Comparison of ENCODE assay signal across 10 mouse cellular contexts in genomic region chr10:45104535-45105079, GRCm38 (mm10). TPM values are rescaled to one million over a fixed set of nuclear protein-coding genes. Genes with fewer than 3 reads are reported as not detected.
DNase-seq lines count a peak whose midpoint lies in the region; ATAC-seq and TF ChIP-seq lines count a peak whose summit lies in the region.
"Had no signal": no experiment of that assay in that cellular context is flagged by ENCODE, and none has a peak within 500 bp of the region (broad histone marks: within the 10 kb centered on the region; RNA-seq: fewer than 3 reads in every experiment).

No protein-coding gene starts in this region.

- TF ChIP-seq CTCF in hindbrain, postnatal 0 days (IDR thresholded peaks at IDR 0.05; ENCODE audit: low read depth) = no peak
- no peak for TF ChIP-seq CTCF in heart, postnatal 0 days (IDR thresholded peaks at IDR 0.05; ENCODE audit: low read depth)

- TF ChIP-seq EP300 in heart, postnatal 0 days (IDR thresholded peaks at IDR 0.05; ENCODE audit: low read depth) = no peak

- no peaks in the 10 kb centered on the region for H3K27me3 ChIP-seq in embryonic facial prominence, embryonic 14.5 days (replicated peaks; ENCODE audit: control insufficient read depth, insufficient read depth, low read length)
- no peaks in the 10 kb centered on the region for H3K27me3 ChIP-seq in embryonic facial prominence, embryonic 10.5 days (replicated peaks; ENCODE audit: low read depth, poor library complexity, severe bottlenecking)
- no peaks in the 10 kb centered on the region for H3K27me3 ChIP-seq in hindbrain, embryonic 15.5 days
- no peaks in the 10 kb centered on the region for H3K27me3 ChIP-seq in hindbrain, postnatal 0 days (ENCODE audit: insufficient read depth, low read length)
- no peaks in the 10 kb centered on the region for H3K27me3 ChIP-seq in heart, postnatal 0 days (ENCODE audit: control insufficient read depth, insufficient read depth, low read length)
- H3K27me3 ChIP-seq: embryonic facial prominence, embryonic 15.5 days had no signal

- H3K4me3 ChIP-seq in embryonic facial prominence, embryonic 14.5 days (ENCODE audit: low read depth, low read length) = no peak overlapping the region
- H3K4me3 ChIP-seq in embryonic facial prominence, embryonic 10.5 days = no peak overlapping the region
- no peak overlapping the region for H3K4me3 ChIP-seq in hindbrain, embryonic 15.5 days
- H3K4me3 ChIP-seq in hindbrain, postnatal 0 days (ENCODE audit: low read length) = no peak overlapping the region
- H3K4me3 ChIP-seq in heart, postnatal 0 days (ENCODE audit: low read depth, low read length) = no peak overlapping the region
- H3K4me3 ChIP-seq: embryonic facial prominence, embryonic 15.5 days had no signal

- DNase-seq in embryonic facial prominence, embryonic 14.5 days (ENCODE audit: low spot score) = no peak
- DNase-seq in embryonic facial prominence, embryonic 10.5 days (ENCODE audit: low spot score) = no peak
- DNase-seq in hindbrain, postnatal 0 days (ENCODE audit: low spot score) = no peak
- DNase-seq in A20 (ENCODE audit: low read depth, low spot score) = peak; percentile 77
- peak; percentile 55 for DNase-seq in heart, postnatal 0 days (ENCODE audit: low spot score)
- DNase-seq in thymus, postnatal 25 days = no peak
- DNase-seq in layer of hippocampus, postnatal 25 days (ENCODE audit: extremely low spot score in 1 of 2, low spot score in 1 of 2) = no peak
- DNase-seq: lung, postnatal 14 days had no signal

- H3K9me3 ChIP-seq in embryonic facial prominence, embryonic 14.5 days (ENCODE audit: control insufficient read depth, low read length) = no peaks in the 10 kb centered on the region
- H3K9me3 ChIP-seq in embryonic facial prominence, embryonic 10.5 days = no peaks in the 10 kb centered on the region
- H3K9me3 ChIP-seq in hindbrain, embryonic 15.5 days = no peaks in the 10 kb centered on the region
- no peaks in the 10 kb centered on the region for H3K9me3 ChIP-seq in hindbrain, postnatal 0 days (ENCODE audit: low read length)
- no peaks in the 10 kb centered on the region for H3K9me3 ChIP-seq in heart, postnatal 0 days (replicated peaks; ENCODE audit: control insufficient read depth, low read length)
- H3K9me3 ChIP-seq: embryonic facial prominence, embryonic 15.5 days had no signal

- no peak overlapping the region for H3K4me2 ChIP-seq in embryonic facial prominence, embryonic 14.5 days (ENCODE audit: low read depth, low read length)
- 0 out of 2 replicates have a peak overlapping the region, but pooled peaks have one; percentile 5 for H3K4me2 ChIP-seq in hindbrain, embryonic 15.5 days
- H3K4me2 ChIP-seq in hindbrain, postnatal 0 days (ENCODE audit: low read depth, low read length) = no peak overlapping the region
- H3K4me2 ChIP-seq in heart, postnatal 0 days (ENCODE audit: low read depth, low read length) = peak overlapping the region; percentile 8; the same call in 1 of the 2 replicates
- H3K4me2 ChIP-seq: embryonic facial prominence, embryonic 15.5 days had no signal

- 0 out of 2 replicates have a peak, but pooled peaks have one; percentile 31 for ATAC-seq in embryonic facial prominence, embryonic 14.5 days (ENCODE audit: low read depth)
- ATAC-seq in hindbrain, embryonic 15.5 days (ENCODE audit: low FRiP score, low read depth) = no peak
- ATAC-seq in hindbrain, postnatal 0 days = no peak
- peak; percentile 78 for ATAC-seq in heart, postnatal 0 days (ENCODE audit: insufficient read depth, low read depth)

- WGBS in embryonic facial prominence, embryonic 14.5 days = 80% methylated on average over 4 of the region's 4 CpGs
- 93% methylated on average over 4 of the region's 4 CpGs for WGBS in embryonic facial prominence, embryonic 10.5 days
- WGBS in hindbrain, embryonic 15.5 days = 51% methylated on average over 4 of the region's 4 CpGs
- 37% methylated on average over 4 of the region's 4 CpGs for WGBS in hindbrain, postnatal 0 days
- 24% methylated on average over 4 of the region's 4 CpGs for WGBS in heart, postnatal 0 days

- no peak overlapping the region for H3K27ac ChIP-seq in embryonic facial prominence, embryonic 14.5 days (replicated peaks; ENCODE audit: low read depth, low read length)
- no peak overlapping the region for H3K27ac ChIP-seq in embryonic facial prominence, embryonic 10.5 days (replicated peaks)
- H3K27ac ChIP-seq in hindbrain, embryonic 15.5 days (replicated peaks) = no peak overlapping the region; the same call in 1 of the 2 replicates
- no peak overlapping the region for H3K27ac ChIP-seq in hindbrain, postnatal 0 days
- H3K27ac ChIP-seq in heart, postnatal 0 days (ENCODE audit: low read depth) = peak overlapping the region; percentile 76
- H3K27ac ChIP-seq: embryonic facial prominence, embryonic 15.5 days had no signal

- no peak overlapping the region for H3K9ac ChIP-seq in embryonic facial prominence, embryonic 14.5 days (ENCODE audit: low read depth, low read length)
- no peak overlapping the region for H3K9ac ChIP-seq in hindbrain, embryonic 15.5 days
- H3K9ac ChIP-seq in hindbrain, postnatal 0 days (replicated peaks; ENCODE audit: low read length) = no peak overlapping the region
- no peak overlapping the region for H3K9ac ChIP-seq in heart, postnatal 0 days (replicated peaks; ENCODE audit: low read depth, low read length)
- H3K9ac ChIP-seq: embryonic facial prominence, embryonic 15.5 days had no signal

- H3K36me3 ChIP-seq in embryonic facial prominence, embryonic 14.5 days (ENCODE audit: control insufficient read depth, insufficient read depth, low read length) = peaks cover 35% of the 10 kb centered on the region
- peaks cover 75% of the 10 kb centered on the region for H3K36me3 ChIP-seq in embryonic facial prominence, embryonic 10.5 days (replicated peaks)
- peaks cover 11% of the 10 kb centered on the region; the same call in 1 of the 2 replicates for H3K36me3 ChIP-seq in hindbrain, embryonic 15.5 days
- H3K36me3 ChIP-seq in hindbrain, postnatal 0 days (ENCODE audit: insufficient read depth, low read length) = peaks cover 15% of the 10 kb centered on the region; the same call in 1 of the 2 replicates
- H3K36me3 ChIP-seq in heart, postnatal 0 days (replicated peaks; ENCODE audit: control insufficient read depth, insufficient read depth, low read length) = peaks cover 30% of the 10 kb centered on the region

- peaks cover 3% of the 10 kb centered on the region; the same call in 1 of the 2 replicates for H3K4me1 ChIP-seq in embryonic facial prominence, embryonic 14.5 days (ENCODE audit: control insufficient read depth, insufficient read depth, low read length)
- H3K4me1 ChIP-seq in embryonic facial prominence, embryonic 10.5 days = no peaks in the 10 kb centered on the region
- H3K4me1 ChIP-seq in hindbrain, embryonic 15.5 days (replicated peaks) = peaks cover 19% of the 10 kb centered on the region
- no peaks in the 10 kb centered on the region for H3K4me1 ChIP-seq in hindbrain, postnatal 0 days (ENCODE audit: insufficient read depth, low read length)
- peaks cover 11% of the 10 kb centered on the region for H3K4me1 ChIP-seq in heart, postnatal 0 days (ENCODE audit: control insufficient read depth, insufficient read depth)

RNA-seq across cellular contexts. Expression of gene Prep, which starts 37.6 kb away (rescaled TPM):
- polyA plus RNA-seq in embryonic facial prominence, embryonic 14.5 days (2014; fragmentation: Nextera tagmentation; extraction: Ambion mirVana) = 19.0 and 21.7 TPM in 2 replicates
- 41.7 and 43.9 TPM in 2 replicates for polyA plus RNA-seq in embryonic facial prominence, embryonic 10.5 days (2016; fragmentation: Nextera tagmentation; extraction: Ambion mirVana)
- 25.6 and 27.2 TPM in 2 replicates for polyA plus RNA-seq in hindbrain, embryonic 15.5 days (2015; fragmentation: Nextera tagmentation; extraction: Ambion mirVana)
- 22.0 and 23.5 TPM in 2 replicates for total RNA-seq in hindbrain, postnatal 0 days (2014; rRNA removed)
- 19.0 and 21.3 TPM in 2 replicates for polyA plus RNA-seq in hindbrain, postnatal 0 days (2015; fragmentation: Nextera tagmentation; extraction: Ambion mirVana)
- total RNA-seq in heart, postnatal 0 days (2014; rRNA removed; ENCODE audit: low replicate concordance) = 16.8 and 18.2 TPM in 2 replicates
- polyA plus RNA-seq in heart, postnatal 0 days (2015; fragmentation: Nextera tagmentation; extraction: Ambion mirVana) = 15.1 and 16.9 TPM in 2 replicates
- total RNA-seq in layer of hippocampus, postnatal 25 days (2021) = 10 to 100 TPM in 1 of 2 experiments, 1 to 10 TPM in 1; 9.5 to 10.3 TPM

Comparison
In these comparisons a context has a peak if more than half of its experiments do, and no peak if none do; other contexts are left out.
1. H3K4me2 ChIP-seq: peak in hindbrain, embryonic 15.5 days (single experiment) and heart, postnatal 0 days (single experiment); none in embryonic facial prominence, embryonic 14.5 days (single experiment) and hindbrain, postnatal 0 days (single experiment).
2. ATAC-seq: peak in embryonic facial prominence, embryonic 14.5 days (single experiment) and heart, postnatal 0 days (single experiment); none in hindbrain, embryonic 15.5 days (single experiment) and hindbrain, postnatal 0 days (single experiment).
3. DNase-seq: peak in A20 (single experiment) and heart, postnatal 0 days (single experiment); none in embryonic facial prominence, embryonic 14.5 days (single experiment), embryonic facial prominence, embryonic 10.5 days (single experiment), hindbrain, postnatal 0 days (single experiment), thymus, postnatal 25 days (single experiment) and layer of hippocampus, postnatal 25 days (0 of 2).